Mouse (Mus musculus) intestine, embryonic 14.5 days (tissue): Measurements from ENCODE around the gene Actg1. TPM values are rescaled to one million over a fixed set of nuclear protein-coding genes. Genes with fewer than 3 reads are reported as not detected.
"Not testable (repeated sequence)": the region's sequence is repeated elsewhere in the genome, so short reads cannot be mapped to it uniquely, and the experiment has no call there.

ENCODE experiments used
- ATAC-seq: fragments of 200-750 bp; cut with Nextera tagmentation; replicated peaks from 2 replicates; pipeline ENCODE4 v1.8.0; 2017; ENCODE audit warnings: low read depth, moderate number of reproducible peaks, moderate TSS enrichment, moderate library complexity; ENCODE audit not compliant: low FRiP score, low TSS enrichment
- DNase-seq: peaks from one replicate; pipeline ENCODE4 v3.0.0-alpha.2; 2018; ENCODE audit warnings: low spot score
- H3K27ac ChIP-seq: fragments of 300-500 bp; sonication (generic); 2 replicates; pipeline ENCODE4 v1.5.1; 2014; ENCODE audit warnings: low read depth, mild to moderate bottlenecking, control low read depth
- H3K27me3 ChIP-seq: fragments of 300-500 bp; sonication (generic); replicated peaks from 2 replicates; pipeline ENCODE4 v1.6.1; 2014; ENCODE audit warnings: low read length, control low read depth; ENCODE audit not compliant: control insufficient read depth, insufficient read depth
- H3K36me3 ChIP-seq: fragments of 300-500 bp; sonication (generic); 2 replicates; pipeline ENCODE4 v1.6.1; 2014; ENCODE audit warnings: low read length, control low read depth; ENCODE audit not compliant: control insufficient read depth, insufficient read depth
- H3K4me1 ChIP-seq: fragments of 300-500 bp; sonication (generic); replicated peaks from 2 replicates; pipeline ENCODE4 v1.6.1; 2014; ENCODE audit warnings: low read length, control low read depth, mixed read lengths; ENCODE audit not compliant: control insufficient read depth, insufficient read depth
- H3K4me2 ChIP-seq: fragments of 300-500 bp; sonication (generic); 2 replicates; pipeline ENCODE4 v1.6.1; 2014; ENCODE audit warnings: low read length
- H3K4me3 ChIP-seq: fragments of 300-500 bp; sonication (generic); 2 replicates; pipeline ENCODE4 v1.5.1; 2014; ENCODE audit warnings: low read depth, low read length, control low read depth, mixed read lengths
- H3K9ac ChIP-seq: fragments of 300-500 bp; sonication (generic); 2 replicates; pipeline ENCODE4 v1.6.1; 2014; ENCODE audit warnings: mild to moderate bottlenecking, low read length
- H3K9me3 ChIP-seq: fragments of 300-500 bp; sonication (generic); 2 replicates; pipeline ENCODE4 v1.6.1; 2016; ENCODE audit warnings: low read length, control low read depth; ENCODE audit not compliant: control insufficient read depth
- WGBS: fragments of 180-500 bp; shearing (Covaris S2); extraction: QIAGEN DNeasy Blood & Tissue Kit; methylation state at CpG from one replicate; pipeline ENCODE4 v1.1.7; 2014; 5-methylcytosine and 5-hydroxymethylcytosine counted together
- polyA plus RNA-seq: library from polyadenylated mRNA; unstranded; fragments of >200 nt; fragmentation: Nextera tagmentation; extraction: Ambion mirVana; gene quantifications from 2 replicates; pipeline ENCODE4 v1.2.1, GENCODE M21; 2014

The Actg1 gene
- polyA plus RNA-seq, 1 experiment from 2014 or later, result 2,797 TPM

DNA sequence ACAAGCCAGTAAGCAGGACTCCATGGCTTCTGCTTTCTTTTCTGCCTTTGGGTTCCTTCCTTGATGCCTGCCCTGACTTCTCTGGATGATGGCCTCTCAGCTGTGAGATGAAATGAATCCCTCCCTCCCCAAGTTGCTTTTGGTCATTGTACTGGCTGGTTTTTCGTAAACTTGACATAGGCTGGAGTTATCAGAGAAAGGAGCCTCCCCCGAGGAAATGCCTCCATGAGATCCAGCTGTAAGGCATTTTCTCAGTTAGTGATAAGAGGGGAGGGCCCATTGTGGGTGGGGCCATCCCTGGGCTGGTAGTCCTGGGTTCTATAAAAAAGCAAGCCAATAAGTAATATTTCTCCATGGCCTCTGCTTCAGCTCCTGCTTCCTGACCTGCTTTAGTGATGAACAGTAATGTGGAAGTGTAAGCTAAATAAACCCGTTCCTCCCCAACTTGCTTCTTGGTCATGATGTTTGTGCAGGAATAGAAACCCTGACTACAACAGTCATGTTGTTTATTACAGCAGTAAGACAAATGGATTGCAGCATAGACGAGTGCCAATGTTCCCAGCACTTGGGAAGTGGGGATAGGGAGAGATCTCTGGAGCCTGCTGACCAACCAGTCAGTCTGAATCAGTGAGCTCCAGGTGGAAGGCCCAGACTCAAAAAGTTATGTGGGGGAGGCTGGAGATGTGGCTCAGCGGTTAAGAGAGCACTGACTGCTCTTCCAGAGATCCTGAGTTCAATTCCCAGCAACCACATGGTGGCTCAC is 7.1 kb upstream of the Actg1 start:
- Histone ChIP-seq H3K27me3 (no peaks in the 10 kb centered on the region), H3K4me1 (peaks cover 67% of the 10 kb centered on the region), H3K36me3 (no peaks in the 10 kb centered on the region), H3K27ac (peak overlapping the region; percentile 16; the same call in 1 of the 2 replicates), H3K9ac (no peak overlapping the region), H3K9me3 (no peaks in the 10 kb centered on the region), H3K4me2 (no peak overlapping the region), H3K4me3 (no peak overlapping the region)
- no peak for DNase-seq
- 39% methylated on average over 5 of the region's 5 CpGs for WGBS
- no peak for ATAC-seq

DNA sequence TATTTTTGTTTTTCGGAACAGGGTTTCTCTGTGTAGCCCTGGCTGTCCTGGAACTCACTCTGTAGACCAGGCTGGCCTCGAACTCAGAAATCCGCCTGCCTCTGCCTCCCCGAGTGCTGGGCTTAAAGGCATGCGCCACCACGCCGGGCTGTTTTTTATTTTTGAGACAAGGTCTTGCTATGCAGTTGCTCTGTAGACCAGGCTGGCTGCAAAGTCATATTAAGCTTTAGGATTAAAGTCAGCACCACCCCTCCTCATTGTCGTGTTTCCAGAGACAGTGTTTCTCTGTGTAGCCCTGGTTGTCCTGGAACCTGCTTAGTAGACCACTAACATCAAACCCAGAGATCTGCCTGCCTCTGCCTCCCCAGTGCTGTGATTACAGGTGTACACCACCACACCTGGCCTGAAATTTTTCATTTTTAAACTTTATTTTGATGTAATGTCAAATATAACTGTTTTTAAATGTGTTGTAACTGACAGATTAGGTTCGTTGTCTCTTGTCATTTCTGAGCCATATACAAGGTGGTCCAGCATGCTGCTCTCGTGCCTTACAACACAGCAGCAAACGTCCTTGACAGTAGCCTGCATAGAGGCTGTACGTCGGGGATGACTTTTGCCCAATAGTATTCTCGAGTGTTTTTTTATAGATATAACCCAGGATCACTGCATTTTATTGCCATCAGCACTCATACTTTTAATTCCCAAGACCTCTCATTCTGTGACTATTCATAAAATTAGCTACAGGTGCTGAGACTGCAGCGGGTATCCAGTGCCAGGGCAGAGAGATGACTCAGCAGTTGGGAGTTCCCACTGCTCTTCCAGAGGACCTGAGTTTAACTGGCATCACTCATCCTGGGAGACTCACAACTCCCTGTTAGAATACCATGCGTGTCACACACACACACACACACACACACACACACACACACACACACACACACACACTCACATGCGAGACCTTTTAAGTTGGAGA is 6.2 kb upstream of the Actg1 start:
- Histone ChIP-seq H3K27me3 (no peaks in the 10 kb centered on the region), H3K9ac (no peak overlapping the region), H3K4me3 (no peak overlapping the region), H3K27ac (peak overlapping the region; percentile 100; the same call in 1 of the 2 replicates), H3K4me2 (no peak overlapping the region), H3K36me3 (no peaks in the 10 kb centered on the region), H3K9me3 (no peaks in the 10 kb centered on the region), H3K4me1 (peaks cover 58% of the 10 kb centered on the region)
- ATAC-seq (no peak), DNase-seq (no peak)
- 86% methylated on average over 17 of the region's 17 CpGs for whole genome bisulfite sequencing

DNA sequence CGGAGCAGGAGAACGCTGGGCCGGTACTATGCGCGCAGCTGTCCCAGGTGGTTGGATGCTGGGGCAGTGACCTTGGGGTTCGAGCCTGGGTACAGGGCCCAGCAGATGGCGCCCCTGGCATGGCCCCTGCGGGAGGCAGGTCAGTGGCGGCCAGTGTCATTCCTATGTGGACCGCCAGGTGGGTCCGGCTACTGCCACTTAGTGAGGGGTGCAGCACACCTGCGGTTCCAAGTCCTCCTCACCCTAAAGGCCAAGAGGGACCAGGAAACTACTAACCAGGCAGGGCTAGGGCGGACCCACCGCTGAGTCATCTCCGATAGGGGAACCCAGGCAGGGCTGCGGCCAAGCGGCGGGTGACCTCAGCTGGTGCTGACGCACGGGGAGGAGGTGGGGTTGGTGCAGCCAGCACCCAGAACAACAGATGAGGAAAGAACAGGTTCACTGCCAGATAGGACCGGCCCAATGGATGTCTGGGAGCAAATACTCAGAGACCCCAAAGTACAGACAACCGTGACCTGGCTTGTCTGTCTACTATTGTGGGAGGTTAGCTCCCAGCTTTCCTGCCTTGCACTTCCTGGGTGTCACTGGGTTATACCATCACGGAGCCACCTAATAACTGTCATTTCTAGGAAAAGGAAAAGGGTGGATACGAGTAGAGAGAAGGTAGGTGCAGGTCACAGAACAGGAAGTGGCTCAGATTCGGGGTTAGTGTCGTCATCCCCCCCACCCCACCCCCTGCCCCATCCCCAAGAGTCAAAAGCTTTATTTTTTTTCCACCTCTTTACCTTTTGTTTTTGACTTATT is 5.4 kb upstream of the Actg1 start:
- 0 out of 2 replicates have a peak overlapping the region, but pooled peaks have one; percentile 20 for H3K9ac ChIP-seq

GRCm38 (mm10) chr11:120352571-120353290 is 4.4 kb upstream of the Actg1 start:
- no peaks in the 10 kb centered on the region for H3K27me3 ChIP-seq
- no peak for DNase-seq
- no peak for ATAC-seq

More for the DNA sequence above, 5.4 kb upstream of the Actg1 start:
- Histone ChIP-seq H3K4me2 (0 out of 2 replicates have a peak overlapping the region, but pooled peaks have one; percentile 9), H3K27me3 (no peaks in the 10 kb centered on the region), H3K27ac (peak overlapping the region; percentile 100; the same call in 1 of the 2 replicates), H3K9me3 (no peaks in the 10 kb centered on the region), H3K36me3 (no peaks in the 10 kb centered on the region), H3K4me3 (no peak overlapping the region), H3K4me1 (peaks cover 54% of the 10 kb centered on the region)
- DNase-seq (peak; percentile 82), ATAC-seq (peak; percentile 25)
- WGBS, result 32% methylated on average over 26 of the region's 26 CpGs

DNA sequence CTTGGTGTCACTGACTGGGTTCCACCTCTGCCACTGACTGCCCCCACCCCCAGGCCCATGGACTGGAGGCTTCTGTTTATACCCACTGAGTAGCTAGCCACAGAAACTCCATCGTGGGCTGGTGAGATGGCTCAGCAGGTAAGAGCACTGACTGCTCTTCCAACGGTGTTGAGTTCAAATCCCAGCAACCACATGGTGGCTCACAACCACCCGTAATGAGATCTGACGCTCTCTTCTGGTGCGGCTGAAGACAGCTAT is 3.7 kb upstream of the Actg1 start:
- 87% methylated on average over 5 of the region's 5 CpGs for WGBS
- H3K4me1 ChIP-seq, result peaks cover 40% of the 10 kb centered on the region

More at GRCm38 (mm10) chr11:120352571-120353290, 4.4 kb upstream of the Actg1 start:
- H3K9ac ChIP-seq, result peak overlapping the region; percentile 25; the same call in 1 of the 2 replicates
- H3K9me3 ChIP-seq, result no peaks in the 10 kb centered on the region
- WGBS, result 53% methylated on average over 13 of the region's 13 CpGs
- peaks cover 44% of the 10 kb centered on the region for H3K4me1 ChIP-seq
- no peak overlapping the region for H3K4me2 ChIP-seq
- no peaks in the 10 kb centered on the region for H3K36me3 ChIP-seq
- no peak overlapping the region for H3K4me3 ChIP-seq
- peak overlapping the region; percentile 100 for H3K27ac ChIP-seq

GRCm38 (mm10) chr11:120351250-120352092 is 3.1 kb upstream of the Actg1 start:
- Histone ChIP-seq H3K4me3 (no peak overlapping the region), H3K4me1 (peaks cover 40% of the 10 kb centered on the region), H3K36me3 (peaks cover 8% of the 10 kb centered on the region), H3K9me3 (no peaks in the 10 kb centered on the region), H3K9ac (peak overlapping the region; percentile 100), H3K27me3 (no peaks in the 10 kb centered on the region), H3K4me2 (peak overlapping the region; percentile 89), H3K27ac (peak overlapping the region; percentile 100)
- WGBS, result 77% methylated on average over 10 of the region's 10 CpGs
- DNase-seq (no peak), ATAC-seq (no peak)

More for the DNA sequence above, 3.7 kb upstream of the Actg1 start:
- DNase-seq, H3K36me3 ChIP-seq, ATAC-seq, H3K4me3 ChIP-seq, H3K4me2 ChIP-seq, H3K9me3 ChIP-seq, H3K27me3 ChIP-seq, H3K9ac ChIP-seq: not testable (repeated sequence)
- peak overlapping the region; percentile 100; the same call in 1 of the 2 replicates for H3K27ac ChIP-seq

DNA sequence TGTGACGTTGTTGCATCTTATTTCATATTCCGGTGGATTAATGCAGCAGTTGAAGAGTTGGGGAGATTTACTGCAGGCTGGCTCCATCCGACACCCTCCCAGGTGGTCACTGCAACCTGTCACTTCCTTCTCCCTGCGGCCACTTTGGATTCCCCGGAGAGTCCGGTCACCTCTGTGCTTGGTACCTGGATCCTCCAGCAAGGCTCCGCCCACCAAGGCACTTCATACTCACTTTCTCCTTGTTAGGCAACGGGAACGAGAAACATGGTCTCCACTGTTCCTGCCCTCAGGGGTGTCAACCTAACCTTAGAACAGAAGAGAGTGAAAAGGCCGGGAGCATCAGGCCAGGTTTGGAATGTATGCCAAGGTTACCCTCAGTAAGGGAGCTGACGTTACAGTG is 2.4 kb upstream of the Actg1 start:
- Histone ChIP-seq H3K9me3 (no peaks in the 10 kb centered on the region), H3K4me1 (peaks cover 40% of the 10 kb centered on the region), H3K4me2 (peak overlapping the region; percentile 89), H3K9ac (peak overlapping the region; percentile 100), H3K4me3 (peak overlapping the region; percentile 98), H3K36me3 (peaks cover 10% of the 10 kb centered on the region), H3K27me3 (no peaks in the 10 kb centered on the region), H3K27ac (peak overlapping the region; percentile 100)
- DNase-seq, result peak; percentile 72
- ATAC-seq, result no peak
- WGBS, result 10% methylated on average over 11 of the region's 11 CpGs
